Mouse (Mus musculus) layer of hippocampus, adult 11-12 months (tissue): ENCODE measurements around the gene E330017A01Rik.

ENCODE experiments used
- DNase-seq: peaks from one replicate; pipeline ENCODE4 v3.0.0; 2022; ENCODE audit warnings: low spot score

The E330017A01Rik gene

GRCm38 (mm10) chr16:58591299-58591698 lies 47.2 kb downstream of the E330017A01Rik start:
- DNase-seq, result no peak

- no peak for DNase-seq
These were observed 49.1 kb downstream of the E330017A01Rik start for GRCm38 (mm10) chr16:58589444-58589843.
